Mouse (Mus musculus): ENCODE data around the gene Prl. TPM values are rescaled to one million over a fixed set of nuclear protein-coding genes. Genes with fewer than 3 reads are reported as not detected.

The Prl gene
- polyA plus RNA-seq, 1 experiment from 2014 or later = not detected

Other genes starting within 250 kb of the Prl start
- not detected in 2 replicates for gene Prl3d1, start 36.6 kb downstream of the Prl start, polyA plus RNA-seq (2015; fragmentation: Nextera tagmentation; extraction: Ambion mirVana)
- not detected in 2 replicates for gene Prl3d2, start 64.1 kb downstream of the Prl start, polyA plus RNA-seq (2015; fragmentation: Nextera tagmentation; extraction: Ambion mirVana)
- gene Prl3d3, start 99.2 kb downstream of the Prl start, polyA plus RNA-seq (2015; fragmentation: Nextera tagmentation; extraction: Ambion mirVana) = not detected in 2 replicates
- gene Prl3c1, start 139.1 kb downstream of the Prl start, polyA plus RNA-seq (2015; fragmentation: Nextera tagmentation; extraction: Ambion mirVana) = not detected in 2 replicates
- gene Prl3b1, start 184.3 kb downstream of the Prl start, polyA plus RNA-seq (2015; fragmentation: Nextera tagmentation; extraction: Ambion mirVana) = not detected in 2 replicates
- gene Prl3a1, start 201.9 kb downstream of the Prl start, polyA plus RNA-seq (2015; fragmentation: Nextera tagmentation; extraction: Ambion mirVana) = not detected in 2 replicates

Measured in limb, embryonic 15.5 days (tissue).